Mouse (Mus musculus) mesoderm, embryonic 11.5 days (tissue): ENCODE measurements around the gene Ube2n.
A peak's percentile ranks its signal among the peaks of the same experiment; 100 is the strongest.

Experiments
- DNase-seq: peaks from one replicate; pipeline ENCODE4 v3.0.0-alpha.2; 2012; ENCODE audit warnings: low read depth, low spot score

The Ube2n gene

GRCm38 (mm10) chr10:95514656-95515292 lies at the start of gene Ube2n:
TSS of gene Ube2n (plus strand) at chr10:95515145.
- peak; percentile 98 for DNase-seq

- no peak for DNase-seq
Observed at GRCm38 (mm10) chr10:95465485-95465896, 49.5 kb upstream of the Ube2n start.

GRCm38 (mm10) chr10:95468894-95469293 lies 46.1 kb upstream of the Ube2n start:
- DNase-seq: no peak

GRCm38 (mm10) chr10:95471186-95471585 lies 43.8 kb upstream of the Ube2n start:
- DNase-seq: no peak

GRCm38 (mm10) chr10:95471889-95472547 lies 42.9 kb upstream of the Ube2n start:
- DNase-seq: no peak

- DNase-seq: peak; percentile 89
Observed at GRCm38 (mm10) chr10:95475923-95476322, 39.0 kb upstream of the Ube2n start.

GRCm38 (mm10) chr10:95477516-95477915 lies 37.4 kb upstream of the Ube2n start:
- no peak for DNase-seq

- DNase-seq: no peak
Observed at GRCm38 (mm10) chr10:95489653-95490052, 25.3 kb upstream of the Ube2n start.

- DNase-seq: no peak
Observed at GRCm38 (mm10) chr10:95494268-95494667, 20.7 kb upstream of the Ube2n start.

GRCm38 (mm10) chr10:95501033-95501432 lies 13.9 kb upstream of the Ube2n start:
- no peak for DNase-seq

- peak; percentile 91 for DNase-seq
Observed at GRCm38 (mm10) chr10:95501463-95502081, 13.4 kb upstream of the Ube2n start, which contains the start of gene Mrpl42. TSS of gene Mrpl42 (minus strand) at chr10:95501940.

GRCm38 (mm10) chr10:95503443-95504235 lies 11.3 kb upstream of the Ube2n start:
- no peak for DNase-seq

GRCm38 (mm10) chr10:95504341-95504740 lies 10.6 kb upstream of the Ube2n start:
- DNase-seq: no peak

GRCm38 (mm10) chr10:95508126-95508525 lies 6.8 kb upstream of the Ube2n start:
- DNase-seq: no peak

GRCm38 (mm10) chr10:95508793-95509192 lies 6.2 kb upstream of the Ube2n start:
- no peak for DNase-seq

- no peak for DNase-seq
Observed at GRCm38 (mm10) chr10:95509263-95509662, 5.7 kb upstream of the Ube2n start.

- no peak for DNase-seq
Observed at GRCm38 (mm10) chr10:95512635-95513034, 2.3 kb upstream of the Ube2n start.

- DNase-seq: no peak
Observed at GRCm38 (mm10) chr10:95513768-95514556, 983 bp upstream of the Ube2n start.

GRCm38 (mm10) chr10:95515293-95515931 lies 467 bp downstream of the Ube2n start:
- peak; percentile 26 for DNase-seq

GRCm38 (mm10) chr10:95517656-95518055 lies 2.7 kb downstream of the Ube2n start:
- no peak for DNase-seq
